Mouse (Mus musculus): ENCODE data around the gene Ak8. TPM values are rescaled to one million over a fixed set of nuclear protein-coding genes. Genes with fewer than 3 reads are reported as not detected.
A peak's percentile ranks its signal among the peaks of the same experiment; 100 is the strongest.

Gene Ak8
- polyA plus RNA-seq, 1 experiment from 2014 or later: 1.2 TPM

GRCm38 (mm10) chr2:28776728-28777127 is 76.8 kb downstream of the Ak8 start:
- Histone ChIP-seq H3K4me3 (no peak overlapping the region), H3K9me3 (replicated peaks) (no peaks in the 10 kb centered on the region; the same call in 1 of the 2 replicates), H3K9ac (no peak overlapping the region), H3K27ac (no peak overlapping the region), H3K27me3 (peaks cover 5% of the 10 kb centered on the region; the same call in 1 of the 2 replicates), H3K4me2 (replicated peaks) (no peak overlapping the region), H3K4me1 (peaks cover 9% of the 10 kb centered on the region), H3K36me3 (no peaks in the 10 kb centered on the region)
- 84% methylated on average over 2 of the region's 2 CpGs for WGBS
- ATAC-seq (ENCODE audit: low FRiP score): no peak

- H3K4me2 ChIP-seq (replicated peaks): no peak overlapping the region
- WGBS: 54% methylated on average over 16 of the region's 16 CpGs
- no peaks in the 10 kb centered on the region; the same call in 1 of the 2 replicates for H3K9me3 ChIP-seq (replicated peaks)
- peaks cover 8% of the 10 kb centered on the region for H3K4me1 ChIP-seq
- H3K27me3 ChIP-seq: peaks cover 4% of the 10 kb centered on the region; the same call in 1 of the 2 replicates
- H3K27ac ChIP-seq: no peak overlapping the region
- no peaks in the 10 kb centered on the region for H3K36me3 ChIP-seq
- peak; percentile 50; the same call in 1 of the 2 replicates for ATAC-seq (ENCODE audit: low FRiP score)
- no peak overlapping the region for H3K4me3 ChIP-seq
- no peak overlapping the region for H3K9ac ChIP-seq
Observed at GRCm38 (mm10) chr2:28780001-28780782, 80.2 kb downstream of the Ak8 start.

- no peak for ATAC-seq (ENCODE audit: low FRiP score)
- Histone ChIP-seq H3K27ac (no peak overlapping the region), H3K4me2 (replicated peaks) (no peak overlapping the region), H3K36me3 (no peaks in the 10 kb centered on the region), H3K4me3 (no peak overlapping the region), H3K9ac (no peak overlapping the region), H3K27me3 (no peaks in the 10 kb centered on the region; the same call in 1 of the 2 replicates), H3K9me3 (replicated peaks) (no peaks in the 10 kb centered on the region; the same call in 1 of the 2 replicates), H3K4me1 (peaks cover 12% of the 10 kb centered on the region)
- WGBS: 93% methylated on average over 4 of the region's 4 CpGs
Observed at GRCm38 (mm10) chr2:28781310-28781709, 81.3 kb downstream of the Ak8 start.

GRCm38 (mm10) chr2:28786355-28787066 is 86.5 kb downstream of the Ak8 start:
- H3K36me3 ChIP-seq: no peaks in the 10 kb centered on the region
- 0 out of 2 replicates have a peak, but pooled peaks have one; percentile 43 for ATAC-seq (ENCODE audit: low FRiP score)
- H3K9ac ChIP-seq: no peak overlapping the region
- H3K27me3 ChIP-seq: peaks cover 8% of the 10 kb centered on the region; the same call in 1 of the 2 replicates
- peaks cover 17% of the 10 kb centered on the region for H3K4me1 ChIP-seq
- no peak overlapping the region for H3K4me3 ChIP-seq
- no peak overlapping the region for H3K4me2 ChIP-seq (replicated peaks)
- H3K9me3 ChIP-seq (replicated peaks): no peaks in the 10 kb centered on the region
- WGBS: 63% methylated on average over 16 of the region's 16 CpGs
- peak overlapping the region; percentile 52; the same call in 1 of the 2 replicates for H3K27ac ChIP-seq

GRCm38 (mm10) chr2:28787067-28787619 is 87.2 kb downstream of the Ak8 start:
- Histone ChIP-seq H3K4me3 (no peak overlapping the region), H3K27ac (peak overlapping the region; percentile 52; the same call in 1 of the 2 replicates), H3K9ac (no peak overlapping the region), H3K4me1 (peaks cover 20% of the 10 kb centered on the region), H3K27me3 (peaks cover 11% of the 10 kb centered on the region; the same call in 1 of the 2 replicates), H3K36me3 (no peaks in the 10 kb centered on the region), H3K4me2 (replicated peaks) (no peak overlapping the region), H3K9me3 (replicated peaks) (no peaks in the 10 kb centered on the region)
- peak; percentile 50; the same call in 1 of the 2 replicates for ATAC-seq (ENCODE audit: low FRiP score)
- WGBS: 56% methylated on average over 6 of the region's 6 CpGs

- Histone ChIP-seq H3K9ac (no peak overlapping the region), H3K27me3 (peaks cover 11% of the 10 kb centered on the region; the same call in 1 of the 2 replicates), H3K4me1 (peaks cover 23% of the 10 kb centered on the region), H3K4me2 (replicated peaks) (peak overlapping the region; percentile 31), H3K9me3 (replicated peaks) (no peaks in the 10 kb centered on the region), H3K36me3 (no peaks in the 10 kb centered on the region), H3K27ac (peak overlapping the region; percentile 48; the same call in 1 of the 2 replicates), H3K4me3 (no peak overlapping the region)
- WGBS: 22% methylated on average over 6 of the region's 6 CpGs
- ATAC-seq (ENCODE audit: low FRiP score): 0 out of 2 replicates have a peak, but pooled peaks have one; percentile 36
Observed at GRCm38 (mm10) chr2:28792931-28793610, 93.1 kb downstream of the Ak8 start.

GRCm38 (mm10) chr2:28794623-28795022 is 94.7 kb downstream of the Ak8 start:
- Histone ChIP-seq H3K4me2 (replicated peaks) (no peak overlapping the region), H3K9me3 (replicated peaks) (no peaks in the 10 kb centered on the region), H3K9ac (no peak overlapping the region), H3K27me3 (peaks cover 11% of the 10 kb centered on the region; the same call in 1 of the 2 replicates), H3K4me1 (peaks cover 30% of the 10 kb centered on the region), H3K4me3 (no peak overlapping the region), H3K27ac (no peak overlapping the region), H3K36me3 (no peaks in the 10 kb centered on the region)
- no peak for ATAC-seq (ENCODE audit: low FRiP score)
- 77% methylated on average over 5 of the region's 5 CpGs for WGBS

GRCm38 (mm10) chr2:28796298-28796697 is 96.3 kb downstream of the Ak8 start:
- Histone ChIP-seq H3K4me3 (no peak overlapping the region), H3K36me3 (no peaks in the 10 kb centered on the region), H3K9ac (no peak overlapping the region), H3K9me3 (replicated peaks) (no peaks in the 10 kb centered on the region), H3K27me3 (peaks cover 5% of the 10 kb centered on the region; the same call in 1 of the 2 replicates), H3K4me1 (peaks cover 30% of the 10 kb centered on the region), H3K4me2 (replicated peaks) (no peak overlapping the region), H3K27ac (no peak overlapping the region)
- no peak for ATAC-seq (ENCODE audit: low FRiP score)
- WGBS: 80% methylated on average over 8 of the region's 8 CpGs

- whole genome bisulfite sequencing: 36% methylated on average over 18 of the region's 18 CpGs
- peaks cover 5% of the 10 kb centered on the region; the same call in 1 of the 2 replicates for H3K27me3 ChIP-seq
- H3K9ac ChIP-seq: no peak overlapping the region
- peaks cover 23% of the 10 kb centered on the region for H3K4me1 ChIP-seq
- H3K4me3 ChIP-seq: no peak overlapping the region
- H3K27ac ChIP-seq: peak overlapping the region; percentile 74
- peak; percentile 83 for ATAC-seq (ENCODE audit: low FRiP score)
- H3K36me3 ChIP-seq: no peaks in the 10 kb centered on the region
- peak overlapping the region; percentile 19; the same call in 1 of the 2 replicates for H3K4me2 ChIP-seq (replicated peaks)
- no peaks in the 10 kb centered on the region for H3K9me3 ChIP-seq (replicated peaks)
Observed at GRCm38 (mm10) chr2:28797490-28798106, 97.6 kb downstream of the Ak8 start.

GRCm38 (mm10) chr2:28798390-28798789 is 98.4 kb downstream of the Ak8 start:
- no peak overlapping the region for H3K9ac ChIP-seq
- H3K27ac ChIP-seq: peak overlapping the region; percentile 44
- WGBS: 43% methylated on average over 3 of the region's 3 CpGs
- peaks cover 17% of the 10 kb centered on the region for H3K4me1 ChIP-seq
- ATAC-seq (ENCODE audit: low FRiP score): no peak
- no peaks in the 10 kb centered on the region for H3K36me3 ChIP-seq
- no peaks in the 10 kb centered on the region for H3K9me3 ChIP-seq (replicated peaks)
- no peak overlapping the region for H3K4me3 ChIP-seq
- peaks cover 5% of the 10 kb centered on the region; the same call in 1 of the 2 replicates for H3K27me3 ChIP-seq
- H3K4me2 ChIP-seq (replicated peaks): no peak overlapping the region

GRCm38 (mm10) chr2:28799575-28799974 is 99.6 kb downstream of the Ak8 start:
- no peaks in the 10 kb centered on the region for H3K9me3 ChIP-seq (replicated peaks)
- H3K4me1 ChIP-seq: peaks cover 17% of the 10 kb centered on the region
- H3K4me3 ChIP-seq: no peak overlapping the region
- H3K9ac ChIP-seq: no peak overlapping the region
- H3K27me3 ChIP-seq: peaks cover 5% of the 10 kb centered on the region; the same call in 1 of the 2 replicates
- ATAC-seq (ENCODE audit: low FRiP score): no peak
- H3K36me3 ChIP-seq: no peaks in the 10 kb centered on the region
- H3K27ac ChIP-seq: no peak overlapping the region
- H3K4me2 ChIP-seq (replicated peaks): no peak overlapping the region
- 69% methylated on average over 2 of the region's 2 CpGs for WGBS

Data from hindbrain, embryonic 12.5 days (tissue).